Mouse (Mus musculus) hindbrain, embryonic 10.5 days (tissue): ENCODE measurements at regions not wholly inside any gene's neighbourhood (a gene's known extent, or its start where the extent isn't known, plus 50 kb on each side); places are given as distances from the start of the nearest gene placed in this dataset.

Experiments
- DNase-seq: peaks from one replicate; pipeline ENCODE4 v3.0.0-alpha.2; 2017; ENCODE audit warnings: low spot score
- H3K27ac ChIP-seq: fragments of 300-500 bp; sonication (generic); 2 replicates; pipeline ENCODE4 v1.5.1; 2016; ENCODE audit warnings: mild to moderate bottlenecking, moderate library complexity
- H3K27me3 ChIP-seq: fragments of 300-500 bp; sonication (generic); 2 replicates; pipeline ENCODE4 v1.6.1; 2016; ENCODE audit warnings: mild to moderate bottlenecking; ENCODE audit not compliant: poor library complexity, insufficient read depth, severe bottlenecking
- H3K36me3 ChIP-seq: fragments of 300-500 bp; sonication (generic); 2 replicates; pipeline ENCODE4 v1.6.1; 2016; ENCODE audit warnings: mild to moderate bottlenecking, moderate library complexity
- H3K4me1 ChIP-seq: fragments of 300-500 bp; sonication (generic); replicated peaks from 2 replicates; pipeline ENCODE4 v1.6.1; 2016; ENCODE audit warnings: mild to moderate bottlenecking
- H3K4me3 ChIP-seq: fragments of 300-500 bp; sonication (generic); 2 replicates; pipeline ENCODE4 v1.5.1; 2016; ENCODE audit warnings: mild to moderate bottlenecking, moderate library complexity
- H3K9me3 ChIP-seq: fragments of 300-500 bp; sonication (generic); 2 replicates; pipeline ENCODE4 v1.6.1; 2016; ENCODE audit warnings: mild to moderate bottlenecking, moderate library complexity
- WGBS: fragments of 180-500 bp; shearing (Covaris S2); methylation state at CpG from one replicate; pipeline ENCODE4 v1.1.7; 2016; 5-methylcytosine and 5-hydroxymethylcytosine counted together

GRCm38 (mm10) chr5:93328059-93328458 is 61.0 kb downstream of the Ccng2 start:
- 28% methylated on average over 7 of the region's 7 CpGs for WGBS
- Histone ChIP-seq H3K27me3 (no peaks in the 10 kb centered on the region), H3K27ac (no peak overlapping the region)

GRCm38 (mm10) chr5:93330851-93331250 is 63.8 kb downstream of the Ccng2 start:
- Histone ChIP-seq H3K27ac (no peak overlapping the region), H3K4me1 (no peaks in the 10 kb centered on the region), H3K4me3 (no peak overlapping the region), H3K9me3 (no peaks in the 10 kb centered on the region), H3K27me3 (no peaks in the 10 kb centered on the region), H3K36me3 (no peaks in the 10 kb centered on the region)
- DNase-seq, result no peak
- 74% methylated on average over 2 of the region's 2 CpGs for WGBS

More at GRCm38 (mm10) chr5:93328059-93328458, 61.0 kb downstream of the Ccng2 start:
- H3K36me3 ChIP-seq, result no peaks in the 10 kb centered on the region
- peak; percentile 48 for DNase-seq
- H3K4me1 ChIP-seq, result no peaks in the 10 kb centered on the region
- H3K9me3 ChIP-seq, result no peaks in the 10 kb centered on the region
- no peak overlapping the region for H3K4me3 ChIP-seq

- no peak overlapping the region for H3K4me3 ChIP-seq
- WGBS, result 83% methylated on average over 2 of the region's 2 CpGs
- no peak overlapping the region for H3K27ac ChIP-seq
- H3K36me3 ChIP-seq, result no peaks in the 10 kb centered on the region
- DNase-seq, result no peak
- H3K27me3 ChIP-seq, result no peaks in the 10 kb centered on the region
- peaks cover 21% of the 10 kb centered on the region for H3K9me3 ChIP-seq
- no peaks in the 10 kb centered on the region for H3K4me1 ChIP-seq
Measured at GRCm38 (mm10) chr5:93353101-93353500, 86.0 kb downstream of the Ccng2 start.
